Mouse (Mus musculus) inflammation-experienced regulatory T-cells, adult 6 months (primary cell): Measurements from ENCODE around the gene Mfap3. TPM values are rescaled to one million over a fixed set of nuclear protein-coding genes. Genes with fewer than 3 reads are reported as not detected.
A peak's percentile ranks its signal among the peaks of the same experiment; 100 is the strongest.

ENCODE experiments used
- ATAC-seq: one replicate; pipeline ENCODE4 v1.8.0; 2017
- polyA plus RNA-seq, 3 experiments: library from polyadenylated mRNA; unstranded; fragments of 100-300 nt; shearing (Covaris generic); gene quantifications; one replicate each; pipeline ENCODE4 v1.2.1; 2017

Gene Mfap3
- polyA plus RNA-seq = 10 to 100 TPM; 32.1 to 45.2 (median 40.2) TPM

DNA sequence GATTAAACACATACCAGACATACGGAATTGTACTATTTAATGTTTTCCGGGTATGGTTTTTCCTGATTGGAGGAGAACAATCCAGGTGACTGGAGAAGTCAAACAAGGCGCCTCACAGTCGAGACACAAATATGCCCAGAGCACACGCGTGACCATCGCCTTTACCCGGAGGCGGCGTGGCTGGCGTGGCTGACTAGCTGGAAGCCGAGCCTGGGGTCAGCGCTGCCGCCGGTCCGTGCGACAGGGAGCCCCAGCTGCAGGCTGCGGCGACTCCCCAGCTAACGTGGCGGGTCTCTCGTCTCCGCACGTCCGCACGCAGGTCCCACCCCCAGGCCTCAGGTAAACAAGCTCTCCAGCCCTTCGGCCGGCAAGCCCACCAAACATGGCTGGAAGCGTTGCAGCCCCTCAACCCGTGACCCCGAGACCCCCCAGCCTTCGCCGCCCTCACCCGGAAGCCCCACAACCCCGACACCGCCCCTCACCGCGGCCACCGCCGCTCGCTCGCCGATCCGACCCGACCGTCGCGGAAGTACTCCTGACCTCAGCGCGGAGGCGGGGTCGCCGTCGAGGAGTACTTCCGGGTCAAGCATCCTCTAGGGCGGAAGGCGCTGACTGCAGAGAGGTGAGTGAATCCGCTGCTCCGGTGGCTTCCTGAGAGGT, at the start of gene Mfap3, which contains the start of gene Fam114a2:
Gene Mfap3, plus strand, starts transcription at position 574 of the 660 bp plus-strand sequence.
Gene Fam114a2, minus strand, starts transcription at position 527 of the 660 bp plus-strand sequence.
- peak; percentile 99 for ATAC-seq

DNA sequence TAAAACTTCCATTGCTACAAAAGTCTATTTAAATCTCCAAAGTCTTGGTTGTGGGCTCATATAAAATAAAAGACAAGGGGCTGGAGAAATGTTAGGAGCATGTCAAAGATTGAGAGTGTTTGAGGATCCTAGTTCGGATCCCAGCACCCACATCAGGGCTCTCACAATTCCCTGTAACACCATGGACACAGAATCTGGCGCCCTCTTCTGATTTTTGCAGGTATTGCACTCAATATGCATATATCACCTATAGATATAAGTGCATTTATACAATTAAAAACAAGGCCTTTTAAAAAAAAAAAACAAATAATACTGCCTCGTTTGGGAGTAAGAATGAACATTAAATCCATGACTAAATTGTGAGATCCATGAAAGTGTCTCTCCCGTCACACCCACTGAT, 49.8 kb upstream of the Mfap3 start:
- no peak for ATAC-seq

DNA sequence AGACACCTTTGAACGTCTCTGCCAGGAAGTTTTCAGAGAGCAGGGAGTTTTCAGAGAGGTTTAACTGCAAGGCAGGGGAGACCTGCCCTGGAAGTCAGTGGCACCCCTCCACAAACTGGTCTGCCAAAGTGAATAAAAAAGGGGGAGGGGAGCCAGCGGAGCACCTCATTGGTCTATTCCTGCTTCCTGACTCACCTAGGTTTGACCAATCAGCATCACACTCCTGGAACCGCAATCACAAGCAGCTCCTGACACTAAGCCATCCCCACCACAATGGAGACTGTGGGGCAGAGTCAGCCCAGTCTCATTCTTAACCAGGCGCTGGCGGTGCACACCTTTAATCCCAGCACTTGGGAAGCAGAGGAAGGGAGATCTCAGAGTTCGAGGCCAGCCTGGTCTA, 48.4 kb upstream of the Mfap3 start:
- ATAC-seq = no peak

- ATAC-seq = no peak
Measured at GRCm38 (mm10) chr11:57470979-57471378, 47.5 kb upstream of the Mfap3 start.

DNA sequence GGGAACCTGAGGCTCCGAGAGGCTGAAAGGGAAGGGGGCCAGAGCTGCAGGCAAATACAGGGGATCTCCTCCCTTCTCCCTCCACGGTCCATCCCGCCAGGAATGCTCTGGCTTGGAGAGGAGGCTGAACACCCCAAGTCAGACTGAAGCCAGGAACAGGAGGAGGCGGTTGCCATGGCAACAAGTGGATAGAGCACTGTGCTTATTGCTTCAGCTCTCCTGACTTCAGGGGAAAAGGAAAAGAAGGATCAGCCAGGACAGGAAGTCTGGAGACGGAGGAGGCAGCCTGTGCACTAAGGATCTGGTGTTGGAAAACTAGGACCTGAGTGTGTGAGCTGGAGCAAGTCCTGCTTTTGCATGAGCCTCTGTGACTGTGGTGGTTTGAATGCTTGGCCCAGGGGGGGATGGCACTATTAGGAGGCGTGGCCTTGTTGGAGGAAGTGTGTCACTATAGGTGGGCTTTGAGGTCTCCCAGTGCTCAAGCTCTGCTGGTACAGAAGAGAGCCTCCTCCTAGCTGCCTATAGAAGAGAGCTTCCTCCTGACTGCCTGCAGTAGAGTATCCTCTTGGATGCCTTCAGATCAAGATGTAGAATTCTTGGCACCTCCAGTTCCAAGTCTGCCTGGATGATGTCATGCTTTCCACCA, 44.0 kb upstream of the Mfap3 start:
- no peak for ATAC-seq

GRCm38 (mm10) chr11:57475119-57475518, 43.3 kb upstream of the Mfap3 start:
- ATAC-seq = no peak

GRCm38 (mm10) chr11:57478077-57478476, 40.4 kb upstream of the Mfap3 start:
- ATAC-seq = no peak

GRCm38 (mm10) chr11:57488436-57488835, 30.0 kb upstream of the Mfap3 start:
- ATAC-seq = no peak

DNA sequence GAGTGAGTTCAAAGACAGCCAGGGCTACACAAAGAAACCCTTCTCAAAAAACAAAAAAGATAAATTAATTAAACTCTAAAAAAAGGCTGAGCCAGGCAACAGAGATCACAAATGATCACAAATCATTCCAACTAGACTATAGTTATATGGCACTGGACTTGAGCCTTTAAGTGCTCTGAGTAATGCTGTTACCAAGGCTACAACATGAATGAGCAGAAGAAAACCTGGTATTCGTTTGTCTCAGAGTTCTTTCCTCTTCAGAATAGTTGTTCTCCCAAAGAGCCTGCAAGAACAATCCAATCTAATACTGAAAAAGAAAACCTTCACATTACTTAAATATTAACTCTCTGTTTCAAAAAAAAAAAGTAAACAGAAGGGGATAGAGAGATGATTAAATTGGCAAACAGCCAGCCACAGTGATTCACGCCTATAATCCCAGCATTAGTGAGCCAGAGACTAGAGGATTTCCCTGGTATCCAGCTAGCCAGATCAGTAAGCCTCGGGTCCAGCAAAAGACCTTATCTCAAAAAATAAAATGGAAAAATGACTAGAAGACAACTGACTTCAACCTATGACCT, 21.9 kb upstream of the Mfap3 start:
- ATAC-seq = no peak

GRCm38 (mm10) chr11:57497701-57498100, 20.8 kb upstream of the Mfap3 start:
- no peak for ATAC-seq

DNA sequence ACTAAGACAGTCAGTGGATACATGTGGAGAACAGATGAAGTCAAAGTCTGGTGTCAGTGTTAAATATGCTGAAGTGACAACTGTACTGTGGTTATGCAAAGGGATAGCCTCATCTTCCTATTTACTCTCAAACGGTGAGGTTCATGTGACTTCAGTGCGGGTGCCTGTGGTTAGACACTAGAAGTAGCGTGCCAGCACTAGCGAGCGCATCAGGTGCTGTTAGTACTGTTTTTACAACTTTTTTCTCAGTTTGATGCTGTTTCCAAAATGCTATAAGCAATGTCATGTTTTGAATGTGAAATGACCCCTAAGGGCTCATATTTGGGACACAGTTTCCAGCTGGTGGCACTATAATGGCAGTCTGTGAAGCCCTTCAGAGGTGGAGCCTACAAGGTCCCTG, 20.2 kb upstream of the Mfap3 start:
- no peak for ATAC-seq

GRCm38 (mm10) chr11:57503155-57503554, 15.3 kb upstream of the Mfap3 start:
- no peak for ATAC-seq

GRCm38 (mm10) chr11:57506899-57507298, 11.6 kb upstream of the Mfap3 start:
- no peak for ATAC-seq

- no peak for ATAC-seq
Measured at GRCm38 (mm10) chr11:57515218-57515617, 3.2 kb upstream of the Mfap3 start.

GRCm38 (mm10) chr11:57516946-57517441, 1.5 kb upstream of the Mfap3 start:
- no peak for ATAC-seq

- ATAC-seq = no peak
Measured at GRCm38 (mm10) chr11:57518751-57519148, 286 bp downstream of the Mfap3 start.

DNA sequence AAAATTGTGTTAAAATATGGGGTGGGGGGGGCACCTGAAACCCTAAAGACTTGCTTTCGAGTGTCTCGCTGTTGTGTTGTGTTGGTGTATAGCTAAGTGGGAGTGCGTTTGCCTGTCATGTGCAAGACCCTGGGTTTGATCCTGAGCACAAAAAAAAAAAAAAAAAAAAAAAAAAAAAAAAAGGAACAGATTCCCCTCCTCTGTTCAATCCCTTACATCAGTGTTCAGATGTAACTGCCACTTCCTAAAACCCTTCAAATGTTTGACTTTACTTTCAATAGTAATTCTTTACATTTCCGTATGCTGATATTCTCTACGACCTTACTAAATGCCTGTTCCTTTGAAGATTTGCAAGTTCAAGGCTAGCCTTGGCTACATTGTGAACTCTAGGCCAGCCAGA, 840 bp downstream of the Mfap3 start:
- no peak for ATAC-seq

DNA sequence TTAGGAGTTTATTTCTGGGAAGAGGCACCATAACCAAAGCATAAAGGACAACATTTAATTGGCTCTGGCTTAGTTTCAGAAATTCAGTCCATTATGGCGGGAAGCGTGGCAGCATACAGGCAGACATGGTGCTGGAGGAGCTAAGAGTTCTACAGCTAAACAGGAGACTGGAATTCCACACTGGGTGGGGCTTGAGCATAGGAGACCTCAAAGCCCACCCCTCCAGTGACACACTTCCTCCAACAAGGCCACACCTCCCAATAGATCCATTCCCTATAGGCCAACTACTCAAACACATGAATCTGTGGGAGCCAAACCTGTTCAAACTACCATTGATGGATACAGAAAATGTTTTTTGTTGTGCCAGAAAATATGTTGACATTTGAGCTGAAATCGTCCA, 2.7 kb downstream of the Mfap3 start:
- no peak for ATAC-seq

DNA sequence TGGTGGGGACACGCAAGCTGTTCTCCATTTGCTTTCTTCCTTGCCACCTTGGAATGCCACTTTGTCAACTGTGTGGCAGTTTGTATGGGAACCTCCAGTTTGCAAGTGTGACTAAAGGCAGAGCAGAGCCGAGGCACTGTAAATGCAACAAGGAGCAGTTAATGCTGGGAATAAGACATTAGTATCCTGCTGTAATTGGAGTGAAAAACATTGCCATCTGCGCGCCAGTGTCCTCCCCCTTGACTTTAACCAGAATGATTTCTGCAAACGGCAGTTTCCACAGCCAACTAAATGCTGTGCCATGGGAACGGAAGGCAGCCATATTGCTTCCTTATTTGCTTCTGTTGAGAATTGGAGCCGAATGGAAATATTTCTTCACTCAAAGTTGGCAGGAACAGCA, 3.6 kb downstream of the Mfap3 start:
- no peak for ATAC-seq

DNA sequence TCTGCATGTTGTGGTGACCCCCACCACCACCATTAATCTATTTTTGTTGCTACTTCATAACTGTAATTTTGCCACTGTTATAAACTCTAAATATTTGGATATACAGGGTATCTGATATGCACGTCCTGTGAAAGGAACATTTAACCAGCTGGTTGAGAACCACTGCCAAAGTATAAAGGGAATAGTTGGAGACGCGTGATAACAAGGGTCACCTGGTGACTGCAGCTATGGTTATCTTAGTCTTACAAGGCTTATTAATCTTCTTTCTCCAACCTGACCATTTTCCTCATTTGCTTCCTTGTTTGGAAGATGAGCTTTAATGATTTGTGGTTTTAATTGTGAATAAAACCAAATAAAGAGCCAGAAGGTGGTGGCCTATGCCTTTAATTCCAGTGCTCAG, 5.0 kb downstream of the Mfap3 start:
- ATAC-seq = no peak

- ATAC-seq = no peak
Measured at GRCm38 (mm10) chr11:57524597-57524996, 6.1 kb downstream of the Mfap3 start.

- no peak for ATAC-seq
Measured at GRCm38 (mm10) chr11:57525900-57526299, 7.4 kb downstream of the Mfap3 start.

DNA sequence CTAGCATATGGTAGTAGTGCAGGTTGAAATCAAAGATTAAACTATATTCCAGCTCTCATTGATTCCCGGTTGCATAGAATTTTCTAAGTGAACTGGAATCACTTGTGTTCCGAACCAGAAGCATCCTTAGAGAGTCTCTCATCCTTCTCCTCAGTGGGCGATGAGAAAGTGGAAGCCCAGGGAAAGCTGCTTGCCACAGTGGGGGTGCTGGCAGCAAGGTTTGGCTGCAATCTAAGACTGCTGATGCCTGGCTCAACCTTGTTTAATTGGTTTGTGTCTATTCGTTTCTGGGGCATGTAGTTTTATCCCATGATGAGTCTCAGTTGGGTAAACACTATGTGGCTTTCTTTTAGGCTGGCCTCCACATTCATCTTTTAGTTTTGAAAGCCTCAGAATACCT, 9.0 kb downstream of the Mfap3 start:
- no peak for ATAC-seq

DNA sequence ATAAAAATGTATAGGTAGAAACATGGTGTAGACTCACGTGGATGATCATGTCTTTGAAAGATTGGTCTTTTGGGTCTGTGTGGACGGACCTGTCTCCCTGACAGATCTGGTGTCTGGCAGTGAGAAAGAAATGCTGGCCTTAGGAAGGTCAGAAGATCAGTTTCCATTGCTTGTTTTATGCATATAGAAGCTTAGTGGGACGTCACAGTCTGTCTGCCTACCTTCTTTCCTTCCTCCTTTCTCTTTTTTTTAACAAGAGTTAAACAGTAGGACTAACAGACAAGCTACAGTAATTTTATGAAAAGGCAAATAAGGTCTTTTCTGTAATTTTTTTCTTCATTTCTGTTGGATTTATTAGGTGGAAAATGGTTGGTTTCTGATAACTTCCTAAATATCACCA, 10.6 kb downstream of the Mfap3 start:
- no peak for ATAC-seq
